Mouse (Mus musculus) right cerebral cortex, postnatal 36 days (tissue): ENCODE results near the gene Zdhhc5.

ENCODE experiments used
- DNase-seq, 2 experiments: peaks; one replicate each; pipeline ENCODE4 v3.0.0; 2022; ENCODE audit warnings: low spot score in 2 of 2, mixed read lengths in 1 of 2

Zdhhc5 gene

GRCm38 (mm10) chr2:84714811-84715561 is at the start of gene Zdhhc5:
Gene Zdhhc5, minus strand, starts transcription at chr2:84715180.
- peak; percentile 97 to 98 for DNase-seq

- DNase-seq: no peak
These were observed 47.8 kb upstream of the Zdhhc5 start for GRCm38 (mm10) chr2:84762818-84763217.

GRCm38 (mm10) chr2:84762295-84762694 is 47.3 kb upstream of the Zdhhc5 start:
- DNase-seq: no peak

- DNase-seq: no peak
These were observed 46.9 kb upstream of the Zdhhc5 start for GRCm38 (mm10) chr2:84761840-84762239.

GRCm38 (mm10) chr2:84761309-84761708 is 46.3 kb upstream of the Zdhhc5 start:
- DNase-seq: no peak

- DNase-seq: no peak
These were observed 45.8 kb upstream of the Zdhhc5 start for GRCm38 (mm10) chr2:84760777-84761176.

GRCm38 (mm10) chr2:84758542-84759127 is 43.7 kb upstream of the Zdhhc5 start:
- peak in 1 of 2 experiments; percentile 3 for DNase-seq

- DNase-seq: no peak
These were observed 42.2 kb upstream of the Zdhhc5 start for GRCm38 (mm10) chr2:84757026-84757682.

GRCm38 (mm10) chr2:84756245-84756644 is 41.3 kb upstream of the Zdhhc5 start:
- DNase-seq: no peak

- no peak for DNase-seq
These were observed 35.1 kb upstream of the Zdhhc5 start for GRCm38 (mm10) chr2:84750115-84750514.

GRCm38 (mm10) chr2:84744126-84744525 is 29.1 kb upstream of the Zdhhc5 start:
- no peak for DNase-seq

- DNase-seq: peak; percentile 44 to 51
These were observed 28.6 kb upstream of the Zdhhc5 start, which contains the start of gene Gm19426 for GRCm38 (mm10) chr2:84743561-84743960. Gene Gm19426, minus strand, starts transcription at chr2:84743655.

- DNase-seq: no peak
These were observed 27.7 kb upstream of the Zdhhc5 start for GRCm38 (mm10) chr2:84742451-84743283.

- no peak for DNase-seq
These were observed 27.0 kb upstream of the Zdhhc5 start for GRCm38 (mm10) chr2:84741841-84742450.

GRCm38 (mm10) chr2:84740608-84741333 is 25.8 kb upstream of the Zdhhc5 start:
- DNase-seq: no peak

GRCm38 (mm10) chr2:84738271-84738911 is 23.4 kb upstream of the Zdhhc5 start:
- no peak for DNase-seq

- no peak for DNase-seq
These were observed 22.5 kb upstream of the Zdhhc5 start for GRCm38 (mm10) chr2:84737451-84737925.

- no peak for DNase-seq
These were observed 21.6 kb upstream of the Zdhhc5 start for GRCm38 (mm10) chr2:84736312-84737161.

- DNase-seq: no peak
These were observed 20.5 kb upstream of the Zdhhc5 start for GRCm38 (mm10) chr2:84735346-84735920.
